Mouse (Mus musculus) spleen, postnatal 0 days (tissue): Measurements from ENCODE around the gene Serpina1f. TPM values are rescaled to one million over a fixed set of nuclear protein-coding genes. Genes with fewer than 3 reads are reported as not detected.

ENCODE experiments used
- polyA plus RNA-seq: library from polyadenylated mRNA; unstranded; fragments of >200 nt; fragmentation: Nextera tagmentation; extraction: Ambion mirVana; gene quantifications from 2 replicates; pipeline ENCODE4 v1.2.1, GENCODE M21; 2015

The Serpina1f gene
- polyA plus RNA-seq: not detected in 2 replicates

DNA sequence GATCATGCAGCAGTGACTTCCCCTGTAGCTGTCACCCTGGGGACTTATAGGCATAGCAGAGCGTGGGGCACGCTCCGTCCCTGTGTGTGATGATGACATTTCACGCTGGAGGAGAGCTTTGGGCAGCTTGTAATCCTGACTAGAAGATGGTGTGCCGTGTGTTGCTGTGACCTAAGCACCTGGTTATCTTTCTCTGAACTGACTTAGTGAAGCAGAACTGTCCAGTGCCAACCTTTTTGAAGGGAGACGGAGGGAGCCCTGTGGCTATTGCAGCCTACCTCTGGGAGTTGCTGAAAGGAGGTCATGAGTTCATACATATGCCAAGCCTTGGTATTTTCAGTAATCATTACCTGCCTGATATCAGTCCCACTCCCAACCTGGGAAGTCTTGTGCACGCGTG is at the start of gene Serpina1f:
Gene Serpina1f (minus strand): TSS at position 101 of the 400 bp plus-strand sequence.

DNA sequence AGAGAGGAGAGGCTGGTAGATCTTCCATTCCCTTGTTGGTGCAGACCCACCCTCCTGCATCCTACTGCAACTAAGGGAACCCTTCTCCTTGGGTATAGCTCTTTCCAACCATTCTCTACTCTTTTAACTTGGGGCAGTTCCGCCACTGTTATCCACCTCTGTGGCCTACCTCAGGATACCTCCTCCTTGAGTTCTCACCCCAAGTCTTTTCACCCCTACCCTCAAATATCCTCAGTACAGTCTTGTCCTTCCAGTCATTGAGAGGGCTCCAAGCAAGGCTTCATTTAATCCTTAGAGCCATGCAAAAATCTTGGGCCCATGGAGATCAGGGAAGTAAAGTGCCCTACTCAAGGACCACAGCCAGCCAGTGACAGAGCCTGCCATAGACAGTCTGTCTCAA is 19.3 kb downstream of the Serpina1f start, which contains the start of gene Serpina16:
Gene Serpina16 (minus strand): TSS at position 101 of the 400 bp plus-strand sequence.

GRCm38 (mm10) chr12:103656848-103657626 is 38.3 kb downstream of the Serpina1f start, which contains the start of gene Serpina6:
Serpina6 (minus strand) TSS chr12:103657212.

Other genes with a start within 250 kb of the Serpina1f start
- gene Ifi27l2b, start 238.3 kb downstream of the Serpina1f start, polyA plus RNA-seq: not detected in 2 replicates
- 0.11 and 0.42 TPM in 2 replicates for gene Ppp4r4, start 163.2 kb downstream of the Serpina1f start, polyA plus RNA-seq
- not detected in 2 replicates for gene Serpina10, start 64.1 kb downstream of the Serpina1f start, polyA plus RNA-seq
- not detected in 2 replicates for gene Serpina6, start 38.3 kb downstream of the Serpina1f start, polyA plus RNA-seq
- gene Serpina16, start 19.4 kb downstream of the Serpina1f start, polyA plus RNA-seq: not detected in 2 replicates
- gene Serpina1d, start 78.1 kb upstream of the Serpina1f start, polyA plus RNA-seq: 0.55 and 1.5 TPM in 2 replicates
- gene Serpina1b, start 134.8 kb upstream of the Serpina1f start, polyA plus RNA-seq: 0.57 and 1.8 TPM in 2 replicates
- gene Serpina1a, start 168.0 kb upstream of the Serpina1f start, polyA plus RNA-seq: 0.47 and 0.59 TPM in 2 replicates
- gene Serpina1c, start 209.4 kb upstream of the Serpina1f start, polyA plus RNA-seq: 0.23 and 0.35 TPM in 2 replicates